Mouse (Mus musculus): ENCODE results near the gene Ackr3.

Gene Ackr3

DNA sequence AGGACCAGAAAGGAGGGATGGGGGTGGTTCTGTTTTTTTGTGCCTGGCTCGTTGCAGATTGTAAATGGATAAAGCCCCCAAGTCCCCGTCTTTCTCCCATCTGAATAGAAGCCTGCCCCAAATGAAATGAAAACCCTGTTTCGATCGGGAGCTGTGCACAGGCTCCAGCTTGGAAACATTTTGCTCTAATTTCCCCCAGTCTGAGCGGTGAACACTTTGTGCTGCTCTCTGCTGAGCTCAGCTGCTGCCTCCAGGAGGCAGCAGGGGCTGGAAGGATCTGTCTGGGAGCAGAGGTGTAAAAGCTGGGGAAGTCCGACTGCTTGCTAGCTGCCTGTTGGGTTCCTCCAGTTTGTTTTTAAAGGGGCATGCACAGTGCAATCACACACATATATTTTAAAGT lies 1.4 kb downstream of the Ackr3 start:
- peak; percentile 73 to 81 for DNase-seq

DNA sequence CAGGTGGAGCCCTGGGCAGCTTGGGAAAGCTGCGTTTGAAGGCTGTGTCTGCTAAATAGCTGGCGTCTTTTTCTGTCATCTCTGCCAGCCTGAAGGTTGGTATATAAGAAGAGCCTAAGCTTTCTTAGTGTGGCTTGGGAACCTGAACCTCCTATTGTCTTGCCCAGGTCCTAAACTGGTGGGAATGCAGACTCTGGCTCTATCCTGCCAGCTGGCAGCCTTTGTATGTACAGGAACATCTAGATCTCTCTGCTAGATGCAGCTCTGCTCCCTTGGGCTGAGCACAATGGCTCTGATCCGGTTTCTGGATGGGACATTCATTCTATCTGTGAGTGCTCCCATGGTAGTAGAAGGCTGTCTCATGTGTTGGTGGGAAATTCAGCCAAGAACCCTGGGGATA lies 2.9 kb downstream of the Ackr3 start:
- peak in 1 of 2 experiments; percentile 28 for DNase-seq

DNA sequence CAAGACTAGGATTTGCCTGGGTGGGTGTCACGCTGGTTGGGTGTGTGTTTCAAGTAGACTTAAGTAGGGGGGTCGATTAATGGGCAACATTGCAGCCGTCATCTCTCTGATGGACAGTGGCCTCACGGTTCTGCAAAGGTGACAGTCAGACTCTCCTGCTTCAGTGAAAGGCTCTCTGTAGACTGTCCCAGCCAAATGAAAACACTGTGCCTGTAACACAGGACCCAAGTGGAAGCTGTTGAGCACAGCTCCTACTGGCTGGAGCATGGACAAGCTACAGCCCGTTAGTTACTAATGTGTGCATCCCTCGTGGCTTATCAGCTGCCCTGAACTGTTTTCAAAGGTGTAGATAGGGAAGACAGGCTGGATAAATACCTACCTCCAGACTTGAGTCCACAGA lies 3.5 kb downstream of the Ackr3 start:
- DNase-seq = no peak

DNA sequence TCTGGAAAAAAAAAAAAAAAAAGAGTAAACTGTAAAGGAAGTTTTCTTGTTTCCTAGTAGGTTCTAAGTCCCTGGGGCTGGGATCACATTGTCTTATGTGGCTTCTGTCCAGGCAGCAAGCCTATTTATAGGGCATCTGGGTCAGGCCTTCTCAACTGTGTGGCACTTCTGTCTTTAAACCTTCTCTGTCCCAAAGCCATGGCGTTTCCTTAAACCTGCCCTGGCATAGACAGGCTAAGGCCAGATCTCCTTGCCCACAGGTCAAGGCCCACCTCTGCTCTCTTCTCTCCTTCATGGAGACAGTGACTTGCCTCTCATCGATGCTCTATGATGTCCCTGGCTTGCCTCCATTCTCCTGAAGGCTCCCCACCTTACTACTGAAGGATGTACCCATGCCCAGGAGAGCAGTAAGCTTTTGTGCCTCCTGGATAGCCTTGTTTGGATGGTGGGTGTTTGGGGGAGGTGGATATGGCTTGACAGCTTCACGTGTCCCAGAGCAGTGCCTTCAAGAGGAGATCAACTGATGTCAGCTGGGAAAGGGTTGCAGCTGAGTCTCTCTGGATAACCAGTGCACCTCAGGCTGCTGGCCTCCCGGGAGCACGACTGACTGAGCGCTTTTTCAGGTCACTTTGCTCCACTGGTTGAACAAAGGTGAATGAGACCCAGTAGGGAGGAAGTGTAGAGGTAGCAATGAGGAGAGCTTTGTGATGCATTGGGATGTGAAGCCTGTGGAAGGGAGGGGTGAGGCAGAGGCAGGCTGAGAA lies 4.1 kb downstream of the Ackr3 start:
- peak; percentile 65 to 74 for DNase-seq

DNA sequence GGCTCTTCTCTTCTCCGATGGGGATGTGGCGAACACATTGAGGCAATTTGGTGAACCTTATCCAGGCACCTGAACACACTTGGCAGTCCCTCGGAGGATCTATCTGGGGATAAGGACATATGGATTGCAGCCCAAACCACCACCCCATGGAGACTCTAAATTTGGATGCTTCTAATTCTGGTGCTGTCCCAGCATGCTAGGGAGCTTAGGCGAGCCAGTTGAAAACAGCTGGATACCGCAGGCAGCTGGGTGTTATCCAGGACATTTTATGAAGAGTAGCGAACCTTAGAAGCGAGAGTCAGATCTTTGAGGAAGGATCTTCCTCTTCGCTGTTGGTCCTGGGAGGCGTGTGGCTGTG lies 4.7 kb downstream of the Ackr3 start:
- peak in 1 of 2 experiments; percentile 25 for DNase-seq

DNA sequence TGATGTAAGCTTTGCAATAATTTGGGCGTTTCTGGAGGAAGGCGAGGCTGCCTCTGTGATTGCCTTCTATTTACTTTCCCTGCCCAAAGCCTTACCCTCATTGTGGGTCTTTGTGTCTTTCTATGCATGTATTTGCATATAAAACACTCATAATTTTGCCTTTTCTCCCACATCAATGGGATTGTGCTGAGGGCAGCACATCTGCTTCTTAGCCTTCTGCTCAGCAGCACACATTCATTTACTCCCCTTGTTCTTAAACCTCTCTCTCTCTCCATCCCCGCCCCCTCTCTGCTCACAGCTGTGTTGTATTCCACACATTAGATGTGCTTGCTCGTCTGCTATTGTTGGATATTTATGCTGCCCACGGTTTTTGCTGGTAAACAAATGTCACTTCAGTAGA lies 5.3 kb downstream of the Ackr3 start:
- DNase-seq = no peak

DNA sequence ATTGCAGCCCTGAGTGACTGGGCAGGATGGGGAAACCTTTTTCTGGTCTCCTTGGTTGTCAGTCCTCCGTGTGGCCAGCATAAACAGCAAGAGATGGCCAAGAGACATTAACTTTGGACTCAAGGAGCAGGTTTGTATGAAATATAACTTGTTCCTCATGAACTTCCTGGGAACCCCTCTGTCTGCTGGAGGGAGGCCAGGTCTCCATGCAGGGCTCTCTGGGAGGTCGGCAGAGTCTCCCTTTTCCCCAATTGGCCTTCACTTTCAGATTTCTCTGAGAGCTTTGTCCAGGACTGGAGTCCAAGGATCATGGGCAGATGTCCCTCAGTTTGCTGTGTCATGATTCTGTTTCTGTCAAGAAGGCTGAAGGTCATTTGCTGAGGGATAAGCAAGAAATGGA lies 6.0 kb downstream of the Ackr3 start:
- peak; percentile 90 to 91 for DNase-seq

DNA sequence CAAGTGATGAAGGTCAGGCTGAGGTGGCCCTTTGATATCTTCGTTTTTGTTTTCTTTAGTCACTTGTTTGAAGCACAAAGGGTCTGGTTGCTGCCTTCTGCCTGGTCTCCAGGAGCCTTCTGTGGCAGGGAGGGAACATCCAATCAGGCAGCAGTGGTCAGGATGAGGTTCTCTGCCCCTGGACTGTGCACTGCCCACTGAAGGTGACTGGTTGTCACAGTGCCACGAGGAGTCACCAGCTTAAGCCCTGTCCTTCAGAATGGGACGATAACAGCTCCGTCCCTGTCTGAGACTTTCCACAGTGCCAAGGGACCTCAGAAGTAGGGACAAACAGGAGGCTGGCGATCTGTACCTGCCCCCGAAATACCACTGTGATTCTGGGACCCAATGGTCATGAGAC lies 6.6 kb downstream of the Ackr3 start:
- no peak for DNase-seq

DNA sequence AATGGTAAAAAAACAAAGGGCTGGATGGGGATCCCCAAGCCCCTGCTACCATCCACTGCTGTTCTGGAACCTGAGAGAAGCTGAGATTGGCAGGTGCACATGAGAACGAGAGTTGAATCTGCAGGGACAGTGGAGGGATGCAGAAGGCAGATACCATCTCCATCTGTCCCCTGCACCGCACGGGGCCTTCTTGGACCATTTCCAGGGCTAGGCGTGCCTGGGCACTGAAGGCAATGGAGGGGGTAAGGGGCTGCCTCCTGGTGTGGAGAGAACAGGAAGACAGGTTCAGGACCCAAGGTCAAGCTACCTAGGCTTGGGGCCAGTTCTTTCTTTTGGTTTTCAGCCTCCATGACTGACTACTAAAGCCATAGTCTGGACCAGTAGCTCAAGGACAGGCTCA lies 7.0 kb downstream of the Ackr3 start:
- peak in 1 of 2 experiments; percentile 69 for DNase-seq

DNA sequence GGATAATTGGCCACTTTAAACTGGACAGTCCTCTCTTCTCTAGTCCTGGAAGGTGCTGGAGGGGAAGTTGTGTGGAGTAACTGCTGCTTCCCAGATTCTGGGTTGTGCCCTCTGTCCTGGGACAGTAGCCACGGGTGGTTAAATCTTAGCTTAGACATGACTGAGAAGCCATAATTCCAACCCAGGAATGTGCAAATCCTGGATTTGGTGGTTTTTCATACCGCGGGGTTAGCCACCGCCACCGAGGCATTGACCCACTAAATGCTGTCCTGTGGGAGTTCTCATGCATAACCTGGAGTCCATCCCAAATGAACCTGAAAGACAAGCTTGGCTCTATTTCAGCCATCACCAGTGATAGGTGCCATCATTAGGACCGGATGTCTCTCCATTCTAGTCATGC lies 8.6 kb downstream of the Ackr3 start:
- DNase-seq = peak; percentile 64 to 83

DNA sequence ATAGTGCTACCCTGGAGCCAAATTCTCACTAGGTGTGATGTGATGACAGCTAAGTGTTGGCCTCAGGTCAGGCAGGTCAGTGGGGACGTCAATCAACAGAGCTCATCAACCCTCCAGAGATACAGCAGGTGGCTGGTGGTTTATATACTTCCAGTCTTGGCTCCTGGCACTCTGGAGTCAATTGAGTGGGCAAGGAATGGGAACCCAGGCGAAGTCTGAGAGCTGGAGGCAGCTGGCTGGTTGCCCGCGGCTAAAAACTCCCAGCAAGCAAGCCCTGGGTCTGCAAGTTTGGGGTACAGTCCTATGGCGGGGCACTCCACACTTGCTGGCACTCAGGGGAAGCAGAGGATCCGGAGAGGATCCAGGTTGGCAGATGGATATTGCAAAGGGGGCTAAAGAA lies 9.1 kb downstream of the Ackr3 start:
- DNase-seq = peak in 1 of 2 experiments; percentile 37

DNA sequence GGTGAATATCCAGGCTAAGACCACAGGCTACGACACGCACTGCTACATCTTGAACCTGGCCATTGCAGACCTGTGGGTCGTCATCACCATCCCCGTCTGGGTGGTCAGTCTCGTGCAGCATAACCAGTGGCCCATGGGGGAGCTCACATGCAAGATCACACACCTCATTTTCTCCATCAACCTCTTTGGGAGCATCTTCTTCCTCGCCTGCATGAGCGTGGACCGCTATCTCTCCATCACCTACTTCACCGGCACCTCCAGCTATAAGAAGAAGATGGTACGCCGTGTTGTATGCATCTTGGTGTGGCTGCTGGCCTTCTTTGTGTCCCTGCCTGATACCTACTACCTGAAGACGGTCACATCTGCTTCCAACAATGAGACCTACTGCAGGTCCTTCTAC lies 10.2 kb downstream of the Ackr3 start:
- no peak for DNase-seq

DNA sequence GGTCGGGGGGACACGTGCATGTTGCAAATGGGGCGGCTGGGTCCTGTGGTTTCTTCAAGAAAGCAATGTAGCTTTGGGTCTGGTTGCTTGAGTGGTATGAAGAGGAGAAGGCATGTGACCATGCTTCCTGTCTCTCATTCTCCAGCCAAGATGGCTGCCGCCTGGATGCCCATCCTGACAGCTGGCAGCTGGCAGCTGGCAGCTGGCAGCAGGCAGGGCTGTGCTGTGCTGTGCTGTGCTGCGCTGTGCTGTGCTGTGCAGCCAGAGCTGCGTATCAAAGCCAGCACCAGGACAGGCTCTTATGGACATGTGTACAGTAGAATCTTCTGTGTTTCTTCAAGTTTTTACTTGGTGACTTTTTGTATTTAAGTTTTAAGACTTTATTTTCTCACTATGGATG lies 11.1 kb downstream of the Ackr3 start:
- no peak for DNase-seq

DNA sequence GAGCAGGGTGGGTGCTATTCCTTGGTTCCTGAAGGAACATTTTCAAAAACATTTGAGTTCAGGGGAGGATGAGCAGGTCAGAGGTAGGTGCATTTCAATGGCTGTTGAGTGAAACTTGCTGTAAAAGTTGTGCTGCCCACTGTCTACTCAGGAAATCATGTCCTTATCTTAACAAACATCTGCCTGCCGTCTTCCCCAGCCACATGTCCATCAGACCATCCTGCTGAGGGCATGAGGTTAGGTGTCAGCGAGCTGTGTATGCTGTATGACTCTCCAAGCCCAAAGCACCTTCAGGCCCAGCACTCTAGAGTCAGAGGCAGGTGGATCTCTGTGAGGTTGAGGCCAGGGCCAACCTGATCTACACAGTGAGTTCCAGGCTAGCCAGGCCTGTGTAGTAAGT lies 12.1 kb downstream of the Ackr3 start:
- no peak for DNase-seq

DNA sequence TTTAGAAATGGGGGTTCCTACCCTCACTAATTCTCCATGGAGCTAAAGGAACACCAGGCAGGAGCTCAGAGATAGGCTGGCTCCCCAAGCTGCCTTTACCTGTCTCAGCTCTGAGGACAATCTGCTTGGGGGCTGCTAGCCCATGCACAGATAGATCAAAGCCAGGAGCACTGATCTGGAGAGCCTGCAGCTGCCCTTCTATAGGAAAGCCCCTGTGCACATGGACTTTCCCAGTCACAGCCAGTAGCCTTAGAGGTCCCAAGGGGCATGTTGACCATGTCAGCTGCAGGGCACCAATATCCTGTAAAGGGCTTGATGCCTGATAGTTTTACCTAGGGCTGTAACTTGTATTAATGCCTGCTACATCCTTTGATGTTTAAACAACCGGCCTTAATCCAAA lies 12.6 kb downstream of the Ackr3 start:
- DNase-seq = no peak

DNA sequence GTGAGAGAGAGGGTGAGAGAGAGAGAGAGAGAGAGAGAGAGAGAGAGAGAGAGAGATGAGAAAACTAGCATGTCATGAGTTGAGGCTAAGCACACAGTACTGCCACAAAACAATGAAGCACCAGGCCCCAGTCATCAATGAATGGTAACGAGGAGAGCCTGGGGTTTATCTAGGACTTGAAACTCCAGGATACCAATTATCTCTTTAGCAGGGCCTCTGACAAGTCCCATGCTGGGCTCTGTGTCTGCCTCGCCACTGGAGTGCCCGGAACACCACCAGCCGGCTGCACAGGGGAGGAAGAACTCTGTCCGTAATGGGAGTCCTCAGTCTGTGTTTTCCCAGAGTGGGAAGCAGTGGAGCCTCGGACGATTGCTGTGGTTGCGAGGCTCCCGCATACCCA lies 16.5 kb downstream of the Ackr3 start:
- DNase-seq = no peak

DNA sequence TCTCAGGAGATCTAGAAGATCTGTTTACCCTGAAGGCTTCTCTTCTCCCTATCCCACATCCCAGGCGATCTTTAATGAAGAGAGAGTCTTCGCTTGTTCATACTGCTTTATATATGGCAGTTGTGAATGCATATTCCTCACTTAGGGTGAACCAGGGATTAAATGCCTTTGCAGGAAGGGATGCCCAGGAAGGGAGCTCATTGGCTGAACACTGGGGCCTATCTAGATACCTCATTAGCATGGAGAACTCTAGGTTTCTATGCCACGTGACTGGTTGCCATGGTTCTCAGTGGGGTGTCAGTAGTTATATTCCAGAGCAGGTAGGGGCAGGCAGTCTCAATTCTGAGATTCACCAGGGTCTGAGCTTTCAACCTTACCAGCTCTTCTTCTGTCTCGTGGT lies 17.1 kb downstream of the Ackr3 start:
- no peak for DNase-seq

DNA sequence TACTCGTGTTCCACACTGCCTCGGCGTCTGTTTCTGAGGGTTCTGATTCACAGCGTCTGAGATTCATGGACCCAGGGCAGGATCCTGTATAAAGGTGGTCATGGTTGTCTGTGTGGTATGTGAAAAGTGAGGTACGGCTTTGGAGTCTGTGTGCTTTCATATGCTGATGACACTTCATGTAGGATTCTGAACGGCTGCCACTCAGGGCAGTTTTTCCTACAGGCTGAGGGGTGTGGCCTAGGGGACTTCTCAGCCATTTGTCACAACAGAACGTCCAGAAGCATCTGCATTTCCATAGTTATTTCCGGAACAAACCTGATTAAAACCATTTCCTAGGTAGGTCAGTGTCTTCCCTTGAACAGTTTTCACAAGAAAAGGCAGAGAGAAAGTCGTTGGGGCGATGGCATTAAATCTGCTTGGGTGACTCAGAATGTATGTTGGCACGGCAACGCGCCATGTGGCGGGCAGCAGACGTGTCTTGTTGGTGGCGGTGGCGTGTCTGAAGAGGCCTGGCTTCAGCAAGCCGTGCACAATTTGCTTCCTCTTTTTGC lies 18.1 kb downstream of the Ackr3 start:
- no peak for DNase-seq

DNA sequence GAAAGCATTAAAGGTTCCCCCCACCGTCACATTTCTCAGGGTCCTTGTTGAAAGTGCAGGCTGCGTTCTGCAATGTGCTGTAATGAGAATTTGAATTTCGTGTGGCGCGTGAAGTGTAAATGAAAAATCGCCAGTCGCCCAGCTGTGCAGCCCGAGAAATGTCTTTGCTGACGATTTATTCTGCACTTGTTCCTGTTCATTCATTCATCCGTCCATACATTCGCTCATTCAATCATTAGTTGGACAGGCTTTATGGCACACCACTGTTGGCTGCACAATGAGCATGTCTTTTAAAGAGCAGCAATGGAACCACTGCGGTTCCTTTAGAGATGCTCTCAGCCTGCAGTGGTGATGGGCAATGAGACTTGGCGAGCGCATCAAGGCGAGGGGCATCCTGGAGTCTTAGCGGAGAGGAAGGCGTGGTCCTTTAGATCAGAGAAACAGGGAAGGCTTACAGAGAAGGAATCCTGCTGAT lies 18.7 kb downstream of the Ackr3 start:
- DNase-seq = no peak

DNA sequence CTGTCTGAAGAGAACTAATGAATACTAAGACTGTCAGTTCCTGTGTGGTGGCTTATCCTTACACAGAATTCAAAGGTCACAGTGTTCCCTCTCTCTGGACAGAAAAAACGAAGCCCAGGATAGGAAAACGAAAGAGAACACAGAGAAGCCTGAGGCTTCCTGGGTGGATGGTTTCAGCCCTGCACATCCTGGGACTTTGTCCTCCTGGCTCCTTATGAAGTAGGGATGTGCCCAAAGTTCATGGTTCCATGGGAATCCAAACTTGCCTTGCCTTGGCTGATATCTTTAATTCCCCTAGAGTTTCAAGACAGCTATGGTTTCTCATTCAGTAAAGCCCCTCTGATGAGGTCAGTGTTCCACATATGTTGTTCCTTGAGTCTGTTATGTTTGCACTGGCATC lies 19.2 kb downstream of the Ackr3 start:
- peak; percentile 50 to 71 for DNase-seq

DNA sequence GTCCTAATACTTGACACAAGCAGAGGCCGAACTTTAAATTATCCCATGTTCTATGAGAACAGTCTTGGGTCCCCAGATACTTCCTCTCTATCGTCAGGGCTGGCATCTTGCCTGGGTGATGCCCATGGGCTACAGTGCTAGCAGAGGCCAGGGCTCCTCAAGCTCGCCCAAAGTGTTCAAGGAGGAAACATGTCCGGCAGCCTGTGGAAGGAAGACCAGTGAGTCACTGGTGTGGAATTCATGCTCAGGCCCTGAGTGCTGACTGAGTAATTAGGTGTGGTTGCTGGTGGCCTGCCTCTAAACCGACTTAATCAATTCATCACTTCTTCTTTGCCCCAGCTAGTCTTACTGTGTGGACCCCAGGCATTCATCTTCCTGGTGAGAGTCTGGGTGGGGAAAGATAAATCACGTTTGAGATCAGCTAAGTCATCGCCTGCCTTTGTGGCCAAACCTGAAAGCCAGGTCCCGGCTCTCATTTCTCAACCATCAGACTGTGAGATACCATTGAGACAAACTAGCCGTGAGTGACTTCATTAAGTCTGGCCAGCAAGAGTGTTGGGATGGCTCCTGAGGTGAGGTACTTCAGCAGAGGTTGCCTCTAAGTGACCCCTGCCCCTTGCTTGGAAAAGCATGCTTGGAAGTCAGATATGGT lies 21.9 kb downstream of the Ackr3 start:
- peak in 1 of 2 experiments; percentile 60 for DNase-seq

DNA sequence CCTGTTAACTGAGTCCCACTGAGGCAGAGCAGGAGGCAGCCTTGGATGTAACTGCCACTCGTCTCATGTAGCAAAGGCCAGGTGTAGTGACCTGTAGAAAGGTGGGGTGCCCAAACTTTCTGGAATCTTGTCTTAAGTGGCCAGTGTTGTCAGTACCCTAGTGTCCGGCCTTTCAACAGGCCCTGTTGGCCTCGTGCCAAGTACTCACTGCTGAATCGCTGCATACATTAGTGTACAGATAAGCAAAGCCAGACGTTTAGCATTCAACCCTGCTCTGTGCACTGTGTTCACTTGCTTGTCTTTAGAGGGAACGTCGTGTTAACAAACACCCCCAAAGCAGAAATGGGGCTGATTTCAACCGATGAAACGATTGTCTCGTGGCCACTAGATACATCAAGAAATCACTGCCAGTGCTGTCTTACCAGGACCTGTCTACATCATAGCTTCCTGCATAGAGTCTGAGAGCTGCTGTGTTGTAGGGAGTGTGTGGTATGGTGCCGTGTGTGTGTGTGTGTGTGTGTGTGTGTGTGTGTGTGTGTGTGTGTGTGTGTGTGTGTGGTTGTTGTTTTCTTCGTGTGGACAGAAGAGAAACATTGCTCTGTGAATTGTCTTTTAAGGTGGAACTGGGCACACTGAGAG lies 24.0 kb downstream of the Ackr3 start:
- no peak for DNase-seq

DNA sequence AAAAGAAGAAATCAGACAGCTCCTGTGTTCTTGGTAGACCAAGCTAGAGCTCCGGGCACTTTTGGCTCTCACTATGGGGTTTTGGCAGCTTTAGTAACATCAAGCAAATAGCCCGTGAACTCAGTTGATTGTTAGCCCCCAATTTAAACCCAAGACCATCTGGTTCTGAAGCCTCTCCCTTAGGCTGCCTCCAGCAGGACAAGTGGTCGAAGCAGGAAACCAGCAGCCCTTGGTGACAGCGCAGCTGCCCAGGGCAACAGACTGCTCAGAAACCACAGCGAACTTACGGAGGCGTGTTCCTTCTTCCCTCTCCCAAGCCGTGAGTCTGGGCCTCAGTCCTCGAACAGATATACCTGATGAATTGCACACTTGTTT lies 24.5 kb downstream of the Ackr3 start:
- DNase-seq = no peak

DNA sequence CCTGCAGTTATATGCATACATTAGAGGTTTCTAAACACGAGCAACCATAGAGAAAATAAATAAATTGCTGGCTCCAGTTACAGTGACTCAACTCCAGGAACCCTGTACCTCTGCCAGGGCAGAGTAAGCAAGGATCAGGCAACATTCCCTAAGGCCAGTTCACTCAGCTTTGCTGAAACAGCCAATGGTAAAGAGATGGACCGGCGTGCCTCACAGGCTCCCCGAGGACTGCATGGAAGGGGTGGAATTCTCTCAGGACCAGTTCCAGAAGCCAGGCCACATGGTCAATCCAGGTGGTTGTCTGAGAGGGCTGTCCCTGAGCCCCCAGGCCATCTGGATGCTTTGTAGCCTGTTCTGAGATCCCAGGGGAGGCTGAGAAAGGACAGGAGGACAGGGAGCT lies 26.8 kb downstream of the Ackr3 start:
- DNase-seq = no peak

Data from kidney, postnatal 36 days (tissue).